Mouse (Mus musculus) brain, embryonic 14.5 days (tissue): ENCODE data around the gene Dcun1d3.

Experiments
- CTCF ChIP-seq: fragments of 200-500 bp; IDR thresholded peaks from 2 replicates; pipeline ENCODE4 v1.5.1; 2012; ENCODE audit warnings: inconsistent platforms, mild to moderate bottlenecking, moderate library complexity, borderline replicate concordance; ENCODE audit not compliant: insufficient read depth, insufficient read length; ENCODE audit errors: extremely low read depth
- POLR2A ChIP-seq: fragments of 200-500 bp; IDR thresholded peaks from 2 replicates; pipeline ENCODE4 v1.6.1; 2012; ENCODE audit warnings: mild to moderate bottlenecking, inconsistent platforms, borderline replicate concordance; ENCODE audit not compliant: poor library complexity, insufficient read depth, insufficient read length, severe bottlenecking; ENCODE audit errors: extremely low read depth

GRCm38 (mm10) chr7:119906523-119907215 lies 10.6 kb upstream of the Dcun1d3 start:
- no peak for TF ChIP-seq POLR2A
- no peak for TF ChIP-seq CTCF
